Mouse (Mus musculus) midbrain, embryonic 15.5 days (tissue): ENCODE measurements around the gene Pyy. TPM values are rescaled to one million over a fixed set of nuclear protein-coding genes. Genes with fewer than 3 reads are reported as not detected.

Source experiments
- ATAC-seq: fragments of 200-750 bp; cut with Nextera tagmentation; replicated peaks from 2 replicates; pipeline ENCODE4 v1.8.0; 2017; ENCODE audit warnings: moderate TSS enrichment
- H3K27ac ChIP-seq: fragments of 300-500 bp; sonication (generic); 2 replicates; pipeline ENCODE4 v1.5.1; 2015; ENCODE audit warnings: mild to moderate bottlenecking, inconsistent platforms
- H3K27me3 ChIP-seq: fragments of 300-500 bp; sonication (generic); replicated peaks from 2 replicates; pipeline ENCODE4 v1.6.1; 2015; ENCODE audit warnings: inconsistent platforms
- H3K36me3 ChIP-seq: fragments of 300-500 bp; sonication (generic); replicated peaks from 2 replicates; pipeline ENCODE4 v1.6.1; 2015; ENCODE audit warnings: inconsistent platforms
- H3K4me1 ChIP-seq: fragments of 300-500 bp; sonication (generic); 2 replicates; pipeline ENCODE4 v1.6.1; 2015; ENCODE audit warnings: inconsistent platforms
- H3K4me2 ChIP-seq: fragments of 300-500 bp; sonication (generic); 2 replicates; pipeline ENCODE4 v1.6.1; 2015; ENCODE audit warnings: inconsistent platforms, mild to moderate bottlenecking, moderate library complexity
- H3K4me3 ChIP-seq: fragments of 300-500 bp; sonication (generic); 2 replicates; pipeline ENCODE4 v1.5.1; 2015; ENCODE audit warnings: mild to moderate bottlenecking, inconsistent platforms
- H3K9ac ChIP-seq: fragments of 300-500 bp; sonication (generic); 2 replicates; pipeline ENCODE4 v1.6.1; 2015; ENCODE audit warnings: mild to moderate bottlenecking, inconsistent platforms
- H3K9me3 ChIP-seq: fragments of 300-500 bp; sonication (generic); 2 replicates; pipeline ENCODE4 v1.6.1; 2016; ENCODE audit warnings: inconsistent platforms
- WGBS: fragments of 180-500 bp; shearing (Covaris S2); methylation state at CpG from one replicate; pipeline ENCODE4 v1.1.7; 2015; ENCODE audit warnings: mixed read lengths; 5-methylcytosine and 5-hydroxymethylcytosine counted together
- polyA plus RNA-seq: library from polyadenylated mRNA; unstranded; fragments of >200 nt; fragmentation: Nextera tagmentation; extraction: Ambion mirVana; gene quantifications from 2 replicates; pipeline ENCODE4 v1.2.1, GENCODE M21; 2015

The Pyy gene
- polyA plus RNA-seq, 1 experiment from 2014 or later, result not detected

GRCm38 (mm10) chr11:102068969-102069368, 38.7 kb downstream of the Pyy start:
- Histone ChIP-seq H3K27me3 (no peaks in the 10 kb centered on the region), H3K4me2 (no peak overlapping the region), H3K9ac (no peak overlapping the region), H3K27ac (no peak overlapping the region), H3K9me3 (no peaks in the 10 kb centered on the region), H3K4me3 (no peak overlapping the region), H3K4me1 (no peaks in the 10 kb centered on the region; the same call in 1 of the 2 replicates), H3K36me3 (peaks cover 4% of the 10 kb centered on the region; the same call in 1 of the 2 replicates)
- no peak for ATAC-seq
- 40% methylated on average over 2 of the region's 2 CpGs for WGBS

- peaks cover 21% of the 10 kb centered on the region; the same call in 1 of the 2 replicates for H3K36me3 ChIP-seq
- WGBS, result 82% methylated on average over 13 of the region's 13 CpGs
- H3K4me2 ChIP-seq, result no peak overlapping the region
- H3K4me1 ChIP-seq, result peaks cover 3% of the 10 kb centered on the region; the same call in 1 of the 2 replicates
- no peak overlapping the region for H3K4me3 ChIP-seq
- no peak overlapping the region for H3K9ac ChIP-seq
- H3K27me3 ChIP-seq, result 0 out of 2 replicates have a peak, but pooled peaks cover 5% of the 10 kb centered on the region
- no peak overlapping the region for H3K27ac ChIP-seq
- H3K9me3 ChIP-seq, result no peaks in the 10 kb centered on the region
- ATAC-seq, result no peak
Observed at GRCm38 (mm10) chr11:102063076-102063475, 44.6 kb downstream of the Pyy start.

GRCm38 (mm10) chr11:102061941-102062473, 45.6 kb downstream of the Pyy start:
- no peaks in the 10 kb centered on the region for H3K9me3 ChIP-seq
- peaks cover 21% of the 10 kb centered on the region; the same call in 1 of the 2 replicates for H3K36me3 ChIP-seq
- H3K4me1 ChIP-seq, result peaks cover 3% of the 10 kb centered on the region; the same call in 1 of the 2 replicates
- no peak overlapping the region for H3K27ac ChIP-seq
- H3K9ac ChIP-seq, result no peak overlapping the region
- H3K4me3 ChIP-seq, result no peak overlapping the region
- H3K4me2 ChIP-seq, result peak overlapping the region; percentile 89; the same call in 1 of the 2 replicates
- no peak for ATAC-seq
- WGBS, result 41% methylated on average over 16 of the region's 16 CpGs
- 0 out of 2 replicates have a peak, but pooled peaks cover 5% of the 10 kb centered on the region for H3K27me3 ChIP-seq

DNA sequence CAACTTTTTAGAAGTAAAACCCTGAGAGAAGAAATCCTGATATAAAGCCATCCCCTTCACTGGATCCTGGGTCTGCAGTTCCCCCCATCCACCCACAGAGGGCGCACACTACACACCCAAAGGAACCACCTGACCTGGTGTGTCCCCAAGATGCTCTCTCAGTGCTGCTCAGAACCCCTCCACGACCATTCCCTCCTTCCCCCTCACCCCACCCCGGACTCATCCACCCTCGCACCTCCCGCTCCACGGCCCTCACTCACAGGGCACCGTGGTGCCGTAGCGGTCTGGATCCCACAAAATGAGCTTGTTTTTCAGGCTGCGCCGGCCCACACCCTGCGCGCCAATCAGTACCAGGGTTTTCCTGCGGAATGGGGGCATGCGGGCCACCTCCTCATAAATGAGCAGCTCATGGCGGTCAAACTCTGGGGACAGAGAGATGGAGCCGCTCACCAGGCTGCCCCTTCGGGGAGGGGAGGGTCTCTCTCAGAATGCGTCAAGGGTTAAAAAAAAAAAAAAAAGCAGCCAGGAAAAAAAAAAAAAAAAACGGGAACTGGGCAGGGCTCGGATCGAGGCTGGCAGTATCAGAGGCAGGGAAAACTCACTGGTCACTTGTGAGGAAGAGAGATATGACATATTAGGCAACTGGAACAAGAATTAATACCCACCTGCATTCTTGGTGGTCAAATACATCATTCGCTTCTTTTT, 46.2 kb downstream of the Pyy start:
- peak overlapping the region; percentile 89 for H3K4me2 ChIP-seq
- 0 out of 2 replicates have a peak, but pooled peaks cover 5% of the 10 kb centered on the region for H3K27me3 ChIP-seq
- peak; percentile 76 for ATAC-seq
- 4% methylated on average over 23 of the region's 23 CpGs for WGBS
- H3K9me3 ChIP-seq, result no peaks in the 10 kb centered on the region
- peaks cover 21% of the 10 kb centered on the region; the same call in 1 of the 2 replicates for H3K36me3 ChIP-seq
- no peak overlapping the region for H3K27ac ChIP-seq
- H3K4me1 ChIP-seq, result peaks cover 3% of the 10 kb centered on the region; the same call in 1 of the 2 replicates
- H3K9ac ChIP-seq, result peak overlapping the region; percentile 62
- H3K4me3 ChIP-seq, result peak overlapping the region; percentile 46

Other genes starting within 250 kb of the Pyy start
- 0.57 and 0.75 TPM in 2 replicates for gene Meox1, start 213.5 kb downstream of the Pyy start, polyA plus RNA-seq
- not detected in 2 replicates for gene Sost, start 140.8 kb downstream of the Pyy start, polyA plus RNA-seq
- not detected in 2 replicates for gene Cfap97d1, start 123.6 kb downstream of the Pyy start, polyA plus RNA-seq
- gene Dusp3, start 120.8 kb downstream of the Pyy start, polyA plus RNA-seq, result 21.7 and 22.2 TPM in 2 replicates
- gene Mpp3, start 79.4 kb downstream of the Pyy start, polyA plus RNA-seq, result 60.1 and 62.9 TPM in 2 replicates
- gene Cd300lg, start 66.3 kb downstream of the Pyy start, polyA plus RNA-seq, result 0.31 and 0.43 TPM in 2 replicates
- gene Mpp2, start 19.3 kb downstream of the Pyy start, polyA plus RNA-seq, result 33.4 and 36.4 TPM in 2 replicates
- gene Ppy, start 6.5 kb downstream of the Pyy start, polyA plus RNA-seq, result not detected in 2 replicates
- gene Nags, start 37.7 kb upstream of the Pyy start, polyA plus RNA-seq, result 0.10 and 0.30 TPM in 2 replicates
- gene Tmem101, start 48.6 kb upstream of the Pyy start, polyA plus RNA-seq, result 45.3 and 46.5 TPM in 2 replicates
- 111 and 118 TPM in 2 replicates for gene Lsm12, start 77.5 kb upstream of the Pyy start, polyA plus RNA-seq
- gene G6pc3, start 81.8 kb upstream of the Pyy start, polyA plus RNA-seq, result 38.6 and 43.3 TPM in 2 replicates
- 90.3 and 105 TPM in 2 replicates for gene Hdac5, start 122.3 kb upstream of the Pyy start, polyA plus RNA-seq
- 2.2 and 2.5 TPM in 2 replicates for gene BC030867, start 141.1 kb upstream of the Pyy start, polyA plus RNA-seq
- gene Asb16, start 160.9 kb upstream of the Pyy start, polyA plus RNA-seq, result 0.05 TPM in 1 of 2 replicates, not detected in the other
- 82.3 and 84.4 TPM in 2 replicates for gene Tmub2, start 177.1 kb upstream of the Pyy start, polyA plus RNA-seq
- 31.6 and 31.8 TPM in 2 replicates for gene Atxn7l3, start 188.8 kb upstream of the Pyy start, polyA plus RNA-seq
- 82.8 and 83.9 TPM in 2 replicates for gene Ubtf, start 211.9 kb upstream of the Pyy start, polyA plus RNA-seq